Mouse (Mus musculus): ENCODE measurements at regions not wholly inside any gene's neighbourhood (a gene's known extent, or its start where the extent isn't known, plus 50 kb on each side); places are given as distances from the start of the nearest gene placed in this dataset.

GRCm38 (mm10) chr1:23462411-23462810, 64.8 kb upstream of the Ogfrl1 start:
- peak; percentile 41 for DNase-seq

GRCm38 (mm10) chr1:23464081-23464480, 66.5 kb upstream of the Ogfrl1 start:
- DNase-seq, result peak; percentile 40

GRCm38 (mm10) chr1:23466340-23466739, 68.8 kb upstream of the Ogfrl1 start:
- DNase-seq, result no peak

GRCm38 (mm10) chr1:23467405-23467804, 69.8 kb upstream of the Ogfrl1 start:
- no peak for DNase-seq

GRCm38 (mm10) chr1:23480776-23481320, 83.3 kb upstream of the Ogfrl1 start:
- DNase-seq, result no peak

GRCm38 (mm10) chr1:23484566-23484965, 87.0 kb upstream of the Ogfrl1 start:
- no peak for DNase-seq

- DNase-seq, result no peak
Observed at GRCm38 (mm10) chr1:23485150-23485775, 87.7 kb upstream of the Ogfrl1 start.

- DNase-seq, result no peak
Observed at GRCm38 (mm10) chr1:23487031-23487430, 89.5 kb upstream of the Ogfrl1 start.

- peak; percentile 53 for DNase-seq
Observed at GRCm38 (mm10) chr1:23490640-23491039, 93.1 kb upstream of the Ogfrl1 start.

GRCm38 (mm10) chr1:23491041-23491440, 93.5 kb upstream of the Ogfrl1 start:
- DNase-seq, result peak; percentile 78

- DNase-seq, result no peak
Observed at GRCm38 (mm10) chr1:23492981-23493380, 95.4 kb upstream of the Ogfrl1 start.

GRCm38 (mm10) chr1:23495412-23495811, 97.8 kb upstream of the Ogfrl1 start:
- no peak for DNase-seq

GRCm38 (mm10) chr1:23520113-23520512, 122.5 kb upstream of the Ogfrl1 start:
- DNase-seq, result no peak

- DNase-seq, result no peak
Observed at GRCm38 (mm10) chr1:23532659-23533058, 135.1 kb upstream of the Ogfrl1 start.

GRCm38 (mm10) chr1:23536621-23537020, 139.0 kb upstream of the Ogfrl1 start:
- DNase-seq, result no peak

GRCm38 (mm10) chr1:23538419-23538818, 140.8 kb upstream of the Ogfrl1 start:
- DNase-seq, result no peak

- DNase-seq, result no peak
Observed at GRCm38 (mm10) chr1:23540594-23540993, 143.0 kb upstream of the Ogfrl1 start.

- DNase-seq, result no peak
Observed at GRCm38 (mm10) chr1:23555794-23556193, 158.2 kb upstream of the Ogfrl1 start.

- no peak for DNase-seq
Observed at GRCm38 (mm10) chr1:23568106-23568505, 170.5 kb upstream of the Ogfrl1 start.

GRCm38 (mm10) chr1:23574461-23574860, 176.9 kb upstream of the Ogfrl1 start:
- no peak for DNase-seq

GRCm38 (mm10) chr1:23575005-23575404, 177.4 kb upstream of the Ogfrl1 start:
- DNase-seq, result peak; percentile 9

- no peak for DNase-seq
Observed at GRCm38 (mm10) chr1:23575515-23575914, 177.9 kb upstream of the Ogfrl1 start.

- DNase-seq, result no peak
Observed at GRCm38 (mm10) chr1:23576150-23576549, 178.6 kb upstream of the Ogfrl1 start.

GRCm38 (mm10) chr1:23589414-23589942, 172.1 kb upstream of the B3gat2 start:
- DNase-seq, result no peak
